Mouse (Mus musculus) forebrain, embryonic 16.5 days (tissue): ENCODE results near the gene Prkch. TPM values are rescaled to one million over a fixed set of nuclear protein-coding genes. Genes with fewer than 3 reads are reported as not detected.

ENCODE experiments used
- ATAC-seq: fragments of 200-750 bp; cut with Nextera tagmentation; 2 replicates; pipeline ENCODE4 v1.8.0; 2017; ENCODE audit warnings: mild to moderate bottlenecking, moderate library complexity
- H3K27ac ChIP-seq: fragments of 300-500 bp; sonication (generic); 2 replicates; pipeline ENCODE4 v1.5.1; 2014; ENCODE audit warnings: low read length, control low read depth
- H3K27me3 ChIP-seq: fragments of 300-500 bp; sonication (generic); replicated peaks from 2 replicates; pipeline ENCODE4 v1.6.1; 2014; ENCODE audit warnings: low read length; ENCODE audit not compliant: control insufficient read depth, insufficient read depth
- H3K36me3 ChIP-seq: fragments of 300-500 bp; sonication (generic); 2 replicates; pipeline ENCODE4 v1.6.1; 2014; ENCODE audit not compliant: control insufficient read depth, insufficient read depth
- H3K4me1 ChIP-seq: fragments of 300-500 bp; sonication (generic); replicated peaks from 2 replicates; pipeline ENCODE4 v1.6.1; 2014; ENCODE audit warnings: low read length; ENCODE audit not compliant: control insufficient read depth, insufficient read depth
- H3K4me2 ChIP-seq: fragments of 300-500 bp; sonication (generic); 2 replicates; pipeline ENCODE4 v1.6.1; 2014; ENCODE audit warnings: mild to moderate bottlenecking, low read length, control low read depth
- H3K4me3 ChIP-seq: fragments of 300-500 bp; sonication (generic); replicated peaks from 2 replicates; pipeline ENCODE4 v1.5.1; 2014; ENCODE audit warnings: mild to moderate bottlenecking, low read length, control low read depth
- H3K9ac ChIP-seq: fragments of 300-500 bp; sonication (generic); replicated peaks from 2 replicates; pipeline ENCODE4 v1.6.1; 2014; ENCODE audit warnings: low read depth, low read length, control low read depth
- H3K9me3 ChIP-seq: fragments of 300-500 bp; sonication (generic); 2 replicates; pipeline ENCODE4 v1.6.1; 2016; ENCODE audit warnings: low read length; ENCODE audit not compliant: control insufficient read depth
- WGBS: fragments of 180-500 bp; shearing (Covaris S2); extraction: QIAGEN DNeasy Blood & Tissue Kit; methylation state at CpG from one replicate; pipeline ENCODE4 v1.1.7; 2014; 5-methylcytosine and 5-hydroxymethylcytosine counted together
- polyA plus RNA-seq: library from polyadenylated mRNA; unstranded; fragments of >200 nt; fragmentation: Nextera tagmentation; extraction: Ambion mirVana; gene quantifications from 2 replicates; pipeline ENCODE4 v1.2.1, GENCODE M21; 2015

Prkch gene
- polyA plus RNA-seq, 1 experiment from 2014 or later, result 4.3 TPM

DNA sequence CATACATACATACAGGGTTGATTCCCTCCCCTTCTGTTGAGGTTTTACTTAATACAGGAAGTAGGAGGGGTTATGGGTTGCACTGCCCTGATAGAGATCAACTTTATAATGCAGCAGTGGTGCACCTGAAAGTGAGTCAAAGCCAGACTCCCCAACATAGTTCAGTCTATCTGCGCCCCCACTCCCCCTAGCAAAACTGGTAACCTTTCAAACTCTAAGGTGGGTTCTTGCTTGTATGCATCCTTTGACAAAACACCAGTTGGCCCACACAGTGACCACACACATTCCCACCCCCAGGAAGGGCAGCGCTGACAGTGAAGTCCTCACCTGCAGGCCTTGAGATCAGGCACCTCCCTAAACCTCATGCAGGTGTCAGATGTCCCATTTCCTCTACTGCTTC is 135.9 kb downstream of the Prkch start:
- Histone ChIP-seq H3K36me3 (no peaks in the 10 kb centered on the region), H3K27ac (no peak overlapping the region), H3K9ac (no peak overlapping the region), H3K9me3 (no peaks in the 10 kb centered on the region), H3K27me3 (no peaks in the 10 kb centered on the region), H3K4me2 (no peak overlapping the region), H3K4me3 (no peak overlapping the region), H3K4me1 (peaks cover 3% of the 10 kb centered on the region; the same call in 1 of the 2 replicates)
- no peak for ATAC-seq
- WGBS, result 89% methylated on average over 2 of the region's 2 CpGs

GRCm38 (mm10) chr12:73722060-73722459 is 137.5 kb downstream of the Prkch start:
- H3K27me3 ChIP-seq, result no peaks in the 10 kb centered on the region

DNA sequence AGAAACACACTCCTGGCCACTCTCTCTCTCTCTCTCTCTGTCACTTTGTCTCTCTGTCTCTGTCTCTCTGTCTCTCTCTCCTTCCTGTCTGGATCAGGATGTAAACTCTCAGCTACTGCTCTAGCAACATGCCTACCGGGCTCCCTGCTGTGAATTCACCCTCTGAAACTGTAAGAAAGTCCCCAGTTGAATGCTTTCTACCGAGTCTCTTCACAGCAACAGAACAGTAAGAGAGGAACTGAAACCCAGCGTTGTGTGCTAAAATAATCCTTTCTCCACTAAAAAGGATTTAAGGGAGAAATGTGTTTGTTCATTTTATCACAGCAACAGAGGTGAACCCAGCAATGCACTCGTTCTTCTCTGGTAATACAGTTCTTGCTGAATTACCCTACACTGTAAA is 138.5 kb downstream of the Prkch start:
- no peaks in the 10 kb centered on the region for H3K9me3 ChIP-seq
- WGBS, result 72% methylated on average over 4 of the region's 4 CpGs
- H3K27ac ChIP-seq, result no peak overlapping the region
- no peaks in the 10 kb centered on the region for H3K4me1 ChIP-seq
- H3K4me3 ChIP-seq, result no peak overlapping the region
- no peak overlapping the region for H3K4me2 ChIP-seq
- no peaks in the 10 kb centered on the region for H3K36me3 ChIP-seq
- H3K27me3 ChIP-seq, result no peaks in the 10 kb centered on the region
- no peak overlapping the region for H3K9ac ChIP-seq
- ATAC-seq, result no peak

More at GRCm38 (mm10) chr12:73722060-73722459, 137.5 kb downstream of the Prkch start:
- ATAC-seq, result no peak
- Histone ChIP-seq H3K4me2 (no peak overlapping the region), H3K4me3 (no peak overlapping the region), H3K27ac (no peak overlapping the region), H3K9me3 (no peaks in the 10 kb centered on the region), H3K36me3 (no peaks in the 10 kb centered on the region), H3K9ac (no peak overlapping the region), H3K4me1 (no peaks in the 10 kb centered on the region)
- WGBS, result 67% methylated on average over 3 of the region's 3 CpGs

DNA sequence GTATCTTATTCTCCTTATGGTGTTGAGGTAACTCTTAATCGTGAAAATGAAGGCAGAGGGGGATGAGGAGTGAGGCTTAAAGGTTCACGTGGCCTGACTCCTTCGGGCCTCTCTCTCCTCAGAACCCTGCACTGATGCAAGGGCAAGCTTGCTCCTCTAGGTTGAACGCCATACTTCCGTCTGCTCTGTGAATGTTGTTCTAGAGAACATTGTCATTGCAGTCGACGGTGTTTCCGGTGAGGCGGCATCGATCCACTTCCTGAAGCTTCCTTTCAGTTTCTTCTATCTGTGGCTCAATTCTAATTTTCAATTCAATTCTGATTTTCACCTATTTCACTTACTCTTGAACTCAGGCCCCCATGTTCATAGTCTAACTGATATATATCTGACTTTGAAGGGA is 139.3 kb downstream of the Prkch start:
- Histone ChIP-seq H3K4me3 (no peak overlapping the region), H3K27me3 (no peaks in the 10 kb centered on the region), H3K9me3 (no peaks in the 10 kb centered on the region), H3K36me3 (no peaks in the 10 kb centered on the region), H3K4me1 (no peaks in the 10 kb centered on the region), H3K27ac (no peak overlapping the region), H3K9ac (no peak overlapping the region), H3K4me2 (no peak overlapping the region)
- WGBS, result 94% methylated on average over 10 of the region's 10 CpGs
- ATAC-seq, result no peak

DNA sequence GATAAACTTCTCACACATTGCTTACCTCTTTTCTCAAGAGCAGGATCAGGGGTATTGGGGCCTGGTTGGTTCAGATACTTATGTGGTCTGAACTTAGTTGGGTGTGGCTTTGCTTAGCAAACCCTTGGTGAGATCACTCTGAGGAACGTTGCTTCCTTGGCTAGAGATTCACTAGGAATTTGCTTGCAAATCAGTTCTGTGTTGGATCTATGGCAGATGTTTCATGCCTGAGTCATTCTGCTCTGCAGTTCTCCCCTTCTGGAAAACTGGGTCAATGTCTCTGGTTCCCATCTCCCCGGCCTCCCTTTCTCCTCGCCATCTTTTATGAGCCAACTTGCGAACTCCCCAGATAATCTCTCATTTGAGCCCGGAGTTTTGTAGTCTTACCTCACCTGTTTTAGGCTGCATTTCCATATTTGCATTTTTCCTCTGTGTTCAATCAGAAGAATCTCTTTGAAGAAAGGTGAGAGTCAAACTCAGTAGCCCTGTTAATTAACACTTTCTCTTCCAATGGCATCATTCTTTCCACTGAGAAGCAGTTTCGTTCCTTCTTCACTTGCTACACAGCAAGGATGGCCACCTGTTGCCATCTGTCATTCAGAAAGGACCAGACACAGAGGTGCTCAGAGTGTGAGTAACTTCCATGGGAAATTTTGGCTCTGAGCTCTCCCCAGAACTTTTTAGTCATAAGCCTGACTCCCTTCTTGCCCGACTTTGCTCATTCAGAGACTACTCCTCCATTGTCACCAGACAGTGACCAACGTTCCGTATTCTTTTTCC is 141.4 kb downstream of the Prkch start:
- no peak overlapping the region for H3K4me2 ChIP-seq
- H3K4me3 ChIP-seq, result no peak overlapping the region
- 90% methylated on average over 9 of the region's 9 CpGs for WGBS
- H3K36me3 ChIP-seq, result no peaks in the 10 kb centered on the region
- ATAC-seq, result no peak
- H3K27ac ChIP-seq, result no peak overlapping the region
- no peaks in the 10 kb centered on the region for H3K4me1 ChIP-seq
- H3K9ac ChIP-seq, result no peak overlapping the region
- H3K9me3 ChIP-seq, result no peaks in the 10 kb centered on the region
- H3K27me3 ChIP-seq, result no peaks in the 10 kb centered on the region

DNA sequence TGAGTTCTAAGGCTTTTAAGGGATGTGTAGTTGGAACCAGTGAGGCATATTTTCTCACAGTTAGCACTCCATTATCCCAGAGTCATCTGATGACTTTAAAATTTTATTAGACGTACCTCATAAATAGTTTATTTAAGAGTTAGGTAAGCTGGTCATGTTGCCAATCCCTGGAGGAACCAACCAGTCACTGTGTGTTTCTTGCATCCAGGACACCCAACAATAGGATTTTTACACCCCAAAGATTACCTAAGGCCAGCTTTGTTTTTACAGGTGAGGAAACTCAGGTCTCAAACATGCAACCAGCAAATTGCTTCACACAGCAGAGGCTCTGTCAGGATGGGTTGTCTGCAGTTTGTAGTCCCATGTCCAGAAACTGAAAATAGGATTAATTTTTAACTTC is 142.4 kb downstream of the Prkch start:
- Histone ChIP-seq H3K27me3 (no peaks in the 10 kb centered on the region), H3K36me3 (no peaks in the 10 kb centered on the region), H3K27ac (no peak overlapping the region), H3K4me3 (no peak overlapping the region), H3K4me1 (0 out of 2 replicates have a peak, but pooled peaks cover 3% of the 10 kb centered on the region), H3K9ac (no peak overlapping the region), H3K9me3 (no peaks in the 10 kb centered on the region), H3K4me2 (no peak overlapping the region)
- ATAC-seq, result no peak
- WGBS, result 95% methylated on average over 1 of the region's 1 CpGs

DNA sequence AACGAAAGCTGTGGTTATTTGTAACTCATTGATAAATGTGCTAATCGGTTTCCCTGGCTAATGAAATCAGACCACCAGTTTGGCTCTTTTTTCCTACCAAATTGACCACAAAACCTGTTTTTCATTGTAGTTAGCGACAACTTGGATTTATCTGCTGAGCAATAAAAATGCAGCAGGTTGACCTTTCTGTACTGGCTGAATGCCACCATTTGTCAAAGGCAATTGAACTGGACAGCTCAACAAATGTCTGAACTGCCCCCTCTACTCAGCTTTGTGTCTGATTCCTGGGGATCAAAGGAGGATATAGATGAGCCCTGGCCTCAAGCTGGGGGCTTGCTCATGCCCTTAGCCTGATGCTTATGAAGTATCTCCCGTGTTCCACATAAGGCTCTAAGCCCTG is 146.0 kb downstream of the Prkch start:
- Histone ChIP-seq H3K27me3 (no peaks in the 10 kb centered on the region), H3K27ac (no peak overlapping the region), H3K4me1 (0 out of 2 replicates have a peak, but pooled peaks cover 3% of the 10 kb centered on the region), H3K9ac (no peak overlapping the region), H3K36me3 (no peaks in the 10 kb centered on the region), H3K4me3 (no peak overlapping the region), H3K4me2 (no peak overlapping the region), H3K9me3 (no peaks in the 10 kb centered on the region)
- 10% methylated on average over 4 of the region's 4 CpGs for WGBS
- no peak for ATAC-seq

DNA sequence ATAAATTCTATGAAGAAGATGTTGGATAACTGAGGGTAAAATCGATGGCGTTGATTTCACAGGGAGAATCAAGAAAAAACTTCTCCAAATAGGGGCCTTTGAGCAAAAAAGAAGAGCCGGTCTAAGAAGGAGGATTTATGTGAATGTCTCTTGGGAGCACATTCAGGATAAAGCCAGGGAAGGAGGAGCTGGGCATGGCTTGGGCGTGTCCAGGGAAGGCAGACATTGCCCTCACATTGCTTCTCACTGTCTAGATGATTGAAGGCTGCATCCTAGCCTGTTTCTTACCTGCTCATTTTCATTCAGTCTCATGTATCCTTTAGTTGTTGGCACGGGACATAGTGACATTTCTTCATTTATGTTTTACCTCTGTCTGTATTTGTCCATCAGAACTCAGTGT is 146.5 kb downstream of the Prkch start:
- Histone ChIP-seq H3K4me2 (no peak overlapping the region), H3K9ac (no peak overlapping the region), H3K9me3 (no peaks in the 10 kb centered on the region), H3K27me3 (no peaks in the 10 kb centered on the region), H3K4me1 (0 out of 2 replicates have a peak, but pooled peaks cover 3% of the 10 kb centered on the region), H3K4me3 (no peak overlapping the region), H3K36me3 (no peaks in the 10 kb centered on the region), H3K27ac (no peak overlapping the region)
- WGBS, result 81% methylated on average over 5 of the region's 5 CpGs
- no peak for ATAC-seq

DNA sequence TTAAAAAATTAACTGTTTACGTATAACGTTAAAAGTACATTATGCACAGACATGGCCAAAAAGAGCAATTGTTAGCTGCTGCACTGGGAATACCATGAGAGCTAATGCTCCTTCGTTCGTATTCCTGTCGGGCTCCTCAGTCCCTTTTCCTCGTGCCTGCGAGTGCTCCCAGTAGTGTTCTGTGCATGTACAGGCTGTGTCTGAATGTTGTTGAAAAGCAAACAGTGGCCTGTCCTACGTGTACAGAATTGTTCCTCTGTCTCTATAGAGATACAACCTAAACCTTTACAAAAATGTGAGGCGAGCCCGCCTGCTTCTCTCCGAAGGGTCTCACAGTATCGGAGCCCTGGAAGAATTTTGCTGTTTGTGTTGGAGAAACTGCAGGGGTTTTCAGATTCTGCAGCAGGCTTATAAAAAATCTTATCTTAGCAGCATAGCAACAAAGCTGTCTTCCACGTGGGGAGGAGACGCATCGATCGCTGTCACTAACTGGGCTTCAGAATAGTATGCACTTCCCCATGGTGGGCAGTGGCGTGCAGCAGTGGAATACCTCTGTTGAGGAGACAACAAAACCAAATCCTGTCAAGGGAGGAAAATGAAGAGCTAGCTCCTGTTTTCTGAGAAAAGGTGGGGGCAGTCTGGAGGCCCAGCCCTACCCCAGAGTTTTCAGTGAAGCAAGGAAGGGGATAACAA is 147.4 kb downstream of the Prkch start:
- no peak overlapping the region for H3K4me3 ChIP-seq
- no peaks in the 10 kb centered on the region for H3K27me3 ChIP-seq
- H3K9ac ChIP-seq, result 0 out of 2 replicates have a peak overlapping the region, but pooled peaks have one; percentile 1
- H3K4me1 ChIP-seq, result 0 out of 2 replicates have a peak, but pooled peaks cover 3% of the 10 kb centered on the region
- ATAC-seq, result no peak
- 56% methylated on average over 17 of the region's 17 CpGs for WGBS
- H3K36me3 ChIP-seq, result no peaks in the 10 kb centered on the region
- H3K4me2 ChIP-seq, result no peak overlapping the region
- no peaks in the 10 kb centered on the region for H3K9me3 ChIP-seq
- H3K27ac ChIP-seq, result no peak overlapping the region
